Mouse (Mus musculus) mature B cell (primary cell): ENCODE measurements around the gene Hmg20b.

Source experiments
- in situ Hi-C: fragments of 300-500 bp; cut with MboI; formaldehyde crosslinking; loops from 2 replicates; pipeline ENCODE4 v1.14.3; 2019

The Hmg20b gene

GRCm38 (mm10) chr10:81327959-81328358, 22.3 kb downstream of the Hmg20b start:
- in situ Hi-C loops, result no loop called here

- in situ Hi-C loops, result no loop called here
These were observed 23.4 kb downstream of the Hmg20b start for GRCm38 (mm10) chr10:81326858-81327257.

GRCm38 (mm10) chr10:81325781-81326180, 24.5 kb downstream of the Hmg20b start:
- in situ Hi-C loops, result no loop called here

- in situ Hi-C loops, result no loop called here
These were observed 25.1 kb downstream of the Hmg20b start for GRCm38 (mm10) chr10:81325176-81325575.

GRCm38 (mm10) chr10:81323791-81324530, 26.3 kb downstream of the Hmg20b start:
- in situ Hi-C loops, result no loop called here

- in situ Hi-C loops, result no loop called here
These were observed 27.0 kb downstream of the Hmg20b start for GRCm38 (mm10) chr10:81323141-81323775.

- in situ Hi-C loops, result no loop called here
These were observed 27.8 kb downstream of the Hmg20b start for GRCm38 (mm10) chr10:81322444-81322843.

- in situ Hi-C loops, result no loop called here
These were observed 28.8 kb downstream of the Hmg20b start for GRCm38 (mm10) chr10:81321436-81321835.

- in situ Hi-C loops, result no loop called here
These were observed 29.5 kb downstream of the Hmg20b start, which contains the start of gene Cactin for GRCm38 (mm10) chr10:81320550-81321347. Cactin (plus strand) TSS chr10:81321103.

GRCm38 (mm10) chr10:81319741-81320549, 30.3 kb downstream of the Hmg20b start:
- in situ Hi-C loops, result no loop called here

- in situ Hi-C loops, result no loop called here
These were observed 31.0 kb downstream of the Hmg20b start for GRCm38 (mm10) chr10:81319330-81319699.

- in situ Hi-C loops, result no loop called here
These were observed 31.5 kb downstream of the Hmg20b start for GRCm38 (mm10) chr10:81318589-81319329.

- in situ Hi-C loops, result no loop called here
These were observed 33.0 kb downstream of the Hmg20b start for GRCm38 (mm10) chr10:81317273-81317672.

GRCm38 (mm10) chr10:81316338-81317060, 33.8 kb downstream of the Hmg20b start:
- in situ Hi-C loops, result no loop called here

GRCm38 (mm10) chr10:81315587-81315986, 34.7 kb downstream of the Hmg20b start:
- in situ Hi-C loops, result no loop called here

GRCm38 (mm10) chr10:81314201-81314600, 36.1 kb downstream of the Hmg20b start:
- in situ Hi-C loops, result no loop called here

GRCm38 (mm10) chr10:81313581-81313980, 36.7 kb downstream of the Hmg20b start:
- in situ Hi-C loops, result no loop called here

GRCm38 (mm10) chr10:81309571-81309970, 40.7 kb downstream of the Hmg20b start:
- in situ Hi-C loops, result no loop called here

GRCm38 (mm10) chr10:81306837-81307682, 43.2 kb downstream of the Hmg20b start:
- in situ Hi-C loops, result no loop called here
